Mouse (Mus musculus): ENCODE measurements around the gene Ciao2b. TPM values are rescaled to one million over a fixed set of nuclear protein-coding genes. Genes with fewer than 3 reads are reported as not detected.

Ciao2b gene
- polyA plus RNA-seq, 1 experiment from 2014 or later, result 88.3 TPM

DNA sequence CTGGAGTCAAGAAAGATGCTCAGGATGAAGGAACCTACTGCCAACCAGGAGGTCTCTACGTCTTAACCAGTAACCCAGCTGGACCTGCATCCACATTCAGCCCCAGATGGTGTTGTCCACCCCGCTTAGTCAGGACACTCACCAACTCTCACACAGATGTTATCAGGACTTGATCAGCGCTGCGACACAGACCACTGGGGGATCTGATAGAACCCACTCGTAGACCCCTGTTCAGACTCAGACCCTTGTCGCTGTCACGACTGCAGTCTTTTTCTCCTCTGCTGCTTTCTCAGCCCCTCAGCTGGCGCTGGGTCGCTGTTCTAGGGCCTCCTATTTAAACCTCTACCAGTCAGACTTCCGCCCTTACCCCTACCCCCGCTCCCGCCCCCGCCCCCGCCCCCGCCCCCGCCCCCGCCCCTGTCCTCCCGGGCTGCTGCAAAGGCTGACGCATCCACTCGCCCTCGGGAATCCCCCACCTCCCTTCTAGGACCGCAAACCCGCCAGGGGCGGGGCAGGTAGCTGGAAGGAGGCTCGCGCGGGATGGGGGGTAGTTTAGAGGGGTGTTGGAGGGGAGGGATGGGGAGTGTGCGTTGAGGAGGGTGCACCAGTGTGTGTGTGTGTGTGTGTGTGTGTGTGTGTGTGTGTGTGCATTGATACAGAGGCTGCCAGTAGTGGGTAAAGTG is 10.6 kb downstream of the Ciao2b start, which contains the start of gene Rrad:
Gene Rrad, minus strand, starts transcription at position 347 of the 683 bp plus-strand sequence.
- TF ChIP-seq CTCF (IDR thresholded peaks at IDR 0.05; ENCODE audit: low read depth), result no peak
- peak; percentile 71 for ATAC-seq (ENCODE audit: insufficient read depth)
- H3K27ac ChIP-seq (ENCODE audit: low read depth), result peak within 1 kb of the TSS; percentile 63; the same call in 1 of the 2 replicates
- WGBS, result 1% methylated on average over 26 of the region's 28 CpGs
- H3K27me3 ChIP-seq (ENCODE audit: insufficient read depth, low read length), result peaks cover 12% of the 10 kb centered on the region; the same call in 1 of the 2 replicates
- H3K9ac ChIP-seq, result peak within 1 kb of the TSS; percentile 49
- H3K4me3 ChIP-seq (ENCODE audit: low read depth, low read length), result peak within 1 kb of the TSS; percentile 39
- H3K4me1 ChIP-seq (ENCODE audit: insufficient read depth), result peaks cover 14% of the 10 kb centered on the region
- DNase-seq, result peak; percentile 70
- no peaks in the 10 kb centered on the region for H3K9me3 ChIP-seq (ENCODE audit: low read depth, low read length)
- H3K4me2 ChIP-seq, result peak within 1 kb of the TSS; percentile 68
- H3K36me3 ChIP-seq (ENCODE audit: insufficient read depth), result 0 out of 2 replicates have a peak, but pooled peaks cover 3% of the 10 kb centered on the region

DNA sequence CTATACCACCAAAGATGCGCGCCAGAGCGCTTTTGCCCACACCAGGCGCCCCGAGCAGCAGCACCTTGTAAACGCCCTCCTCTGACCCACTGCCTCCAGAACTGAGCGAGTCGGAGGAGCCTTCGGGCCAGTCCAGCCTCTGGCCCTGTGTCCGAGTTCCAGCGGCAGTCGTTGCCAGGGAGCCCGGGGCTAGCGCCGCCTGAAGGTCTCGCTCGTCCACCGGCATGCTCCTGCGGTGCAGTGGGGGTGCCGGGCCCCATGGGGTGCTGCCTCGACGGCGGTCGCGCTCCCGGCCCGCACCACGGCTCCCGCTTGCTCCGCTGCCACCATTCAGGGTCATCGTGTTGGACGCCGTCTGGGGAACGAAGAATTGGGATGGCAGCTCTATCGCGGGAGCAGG is 11.2 kb downstream of the Ciao2b start:
- Histone ChIP-seq H3K4me3 (ENCODE audit: low read depth, low read length) (peak overlapping the region; percentile 39), H3K4me2 (peak overlapping the region; percentile 68), H3K9ac (peak overlapping the region; percentile 49), H3K27me3 (ENCODE audit: insufficient read depth, low read length) (peaks cover 12% of the 10 kb centered on the region; the same call in 1 of the 2 replicates), H3K4me1 (ENCODE audit: insufficient read depth) (peaks cover 14% of the 10 kb centered on the region), H3K9me3 (ENCODE audit: low read depth, low read length) (no peaks in the 10 kb centered on the region), H3K36me3 (ENCODE audit: insufficient read depth) (no peaks in the 10 kb centered on the region), H3K27ac (ENCODE audit: low read depth) (peak overlapping the region; percentile 42; the same call in 1 of the 2 replicates)
- no peak for DNase-seq
- no peak for TF ChIP-seq CTCF (IDR thresholded peaks at IDR 0.05; ENCODE audit: low read depth)
- peak; percentile 28; the same call in 1 of the 2 replicates for ATAC-seq (ENCODE audit: insufficient read depth)
- under 1% methylated on average over 36 of the region's 36 CpGs for WGBS

DNA sequence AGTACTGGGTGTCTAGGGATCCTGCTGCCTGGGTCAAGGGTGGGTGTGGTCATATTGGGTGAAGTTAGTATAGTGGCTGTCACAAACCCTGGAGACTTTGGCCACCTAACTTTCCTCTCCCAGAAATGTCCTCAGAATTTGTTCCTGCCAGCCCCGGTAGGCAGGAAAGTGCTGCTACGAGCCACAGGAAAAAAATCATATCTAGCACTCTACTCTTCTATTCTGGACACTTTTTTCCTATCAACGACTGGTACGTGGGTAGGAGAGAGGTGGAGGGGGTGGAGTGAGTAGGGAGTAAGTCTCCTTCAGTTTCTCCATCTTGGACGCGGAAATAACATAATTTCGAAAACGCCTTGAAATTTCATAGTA is 11.7 kb downstream of the Ciao2b start:
- Histone ChIP-seq H3K4me3 (ENCODE audit: low read depth, low read length) (peak overlapping the region; percentile 39), H3K36me3 (ENCODE audit: insufficient read depth) (no peaks in the 10 kb centered on the region), H3K9me3 (ENCODE audit: low read depth, low read length) (no peaks in the 10 kb centered on the region), H3K27me3 (ENCODE audit: insufficient read depth, low read length) (peaks cover 12% of the 10 kb centered on the region; the same call in 1 of the 2 replicates), H3K27ac (ENCODE audit: low read depth) (no peak overlapping the region; the same call in 1 of the 2 replicates), H3K4me1 (ENCODE audit: insufficient read depth) (peaks cover 14% of the 10 kb centered on the region), H3K9ac (peak overlapping the region; percentile 49), H3K4me2 (peak overlapping the region; percentile 68)
- no peak for TF ChIP-seq CTCF (IDR thresholded peaks at IDR 0.05; ENCODE audit: low read depth)
- no peak for DNase-seq
- 29% methylated on average over 8 of the region's 8 CpGs for WGBS
- ATAC-seq (ENCODE audit: insufficient read depth), result no peak

DNA sequence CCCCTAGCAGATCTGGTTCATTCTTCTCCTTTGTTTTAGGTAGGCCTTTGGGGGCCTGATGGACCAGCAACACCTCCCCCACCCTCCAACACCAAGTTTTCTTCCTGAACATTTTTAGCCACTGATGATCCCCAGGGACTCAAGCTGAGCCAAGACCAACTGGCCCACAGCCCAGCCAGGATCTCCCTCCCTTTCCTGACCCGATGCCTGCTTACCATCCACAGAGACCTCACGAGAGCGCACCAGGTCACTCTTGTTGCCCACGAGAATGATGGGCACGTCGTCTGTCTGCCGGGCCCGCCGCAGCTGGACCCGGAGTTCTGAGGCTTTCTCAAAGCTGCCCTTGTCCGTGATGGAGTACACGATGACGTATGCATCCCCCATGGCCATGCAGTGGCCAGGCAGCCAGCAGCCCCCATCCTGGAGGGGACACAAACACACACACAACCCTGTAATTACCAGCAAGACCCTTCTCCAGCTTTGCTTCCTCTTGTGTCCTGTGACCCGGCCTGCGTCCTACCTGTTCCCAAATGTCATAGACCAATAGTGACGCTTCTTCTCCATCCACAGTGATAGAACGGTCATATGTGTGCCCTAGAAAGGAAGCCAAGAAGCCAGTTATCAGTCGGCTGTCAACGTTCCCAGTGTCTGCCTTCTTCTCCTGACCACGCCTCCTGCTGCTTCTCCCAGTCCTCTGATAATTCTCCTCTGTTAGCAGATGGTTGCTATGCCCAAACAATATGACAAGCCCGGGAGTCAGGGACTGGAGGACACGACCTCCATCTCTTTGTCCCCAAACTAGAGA is 12.3 kb downstream of the Ciao2b start:
- peak overlapping the region; percentile 39 for H3K4me3 ChIP-seq (ENCODE audit: low read depth, low read length)

DNA sequence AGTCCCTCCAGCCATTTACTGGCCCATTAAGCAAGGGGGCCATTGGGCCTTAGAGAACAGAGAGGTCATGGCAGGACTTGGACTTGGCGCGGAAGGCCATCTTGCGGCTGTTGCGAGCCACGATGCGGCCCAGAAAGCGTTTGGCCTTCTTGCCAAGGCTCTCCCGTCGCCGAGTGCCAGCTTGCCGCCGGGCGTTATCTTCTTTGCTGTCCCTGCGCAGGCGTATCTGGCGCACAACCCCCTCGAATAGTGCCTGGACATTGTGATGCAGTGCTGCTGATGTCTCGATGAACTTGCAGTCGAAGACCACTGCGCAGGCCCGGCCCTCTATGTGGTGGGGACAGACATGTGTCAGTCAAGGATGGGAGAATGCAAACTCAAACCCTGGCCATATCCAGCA is 13.4 kb downstream of the Ciao2b start:
- Histone ChIP-seq H3K27ac (ENCODE audit: low read depth) (no peak overlapping the region), H3K4me1 (ENCODE audit: insufficient read depth) (peaks cover 14% of the 10 kb centered on the region), H3K27me3 (ENCODE audit: insufficient read depth, low read length) (peaks cover 12% of the 10 kb centered on the region; the same call in 1 of the 2 replicates), H3K36me3 (ENCODE audit: insufficient read depth) (no peaks in the 10 kb centered on the region), H3K4me2 (no peak overlapping the region), H3K9ac (no peak overlapping the region), H3K4me3 (ENCODE audit: low read depth, low read length) (no peak overlapping the region), H3K9me3 (ENCODE audit: low read depth, low read length) (no peaks in the 10 kb centered on the region)
- DNase-seq (no peak), ATAC-seq (ENCODE audit: insufficient read depth) (no peak)
- WGBS, result 92% methylated on average over 21 of the region's 21 CpGs
- no peak for TF ChIP-seq CTCF (IDR thresholded peaks at IDR 0.05; ENCODE audit: low read depth)

More for the DNA sequence above, 12.3 kb downstream of the Ciao2b start:
- peak; percentile 26 for DNase-seq
- Histone ChIP-seq H3K9me3 (ENCODE audit: low read depth, low read length) (no peaks in the 10 kb centered on the region), H3K27me3 (ENCODE audit: insufficient read depth, low read length) (peaks cover 12% of the 10 kb centered on the region; the same call in 1 of the 2 replicates), H3K9ac (no peak overlapping the region; the same call in 1 of the 2 replicates), H3K36me3 (ENCODE audit: insufficient read depth) (no peaks in the 10 kb centered on the region), H3K27ac (ENCODE audit: low read depth) (no peak overlapping the region; the same call in 1 of the 2 replicates), H3K4me1 (ENCODE audit: insufficient read depth) (peaks cover 14% of the 10 kb centered on the region), H3K4me2 (peak overlapping the region; percentile 68; the same call in 1 of the 2 replicates)
- 64% methylated on average over 22 of the region's 22 CpGs for WGBS
- ATAC-seq (ENCODE audit: insufficient read depth), result no peak
- TF ChIP-seq CTCF (IDR thresholded peaks at IDR 0.05; ENCODE audit: low read depth), result no peak

DNA sequence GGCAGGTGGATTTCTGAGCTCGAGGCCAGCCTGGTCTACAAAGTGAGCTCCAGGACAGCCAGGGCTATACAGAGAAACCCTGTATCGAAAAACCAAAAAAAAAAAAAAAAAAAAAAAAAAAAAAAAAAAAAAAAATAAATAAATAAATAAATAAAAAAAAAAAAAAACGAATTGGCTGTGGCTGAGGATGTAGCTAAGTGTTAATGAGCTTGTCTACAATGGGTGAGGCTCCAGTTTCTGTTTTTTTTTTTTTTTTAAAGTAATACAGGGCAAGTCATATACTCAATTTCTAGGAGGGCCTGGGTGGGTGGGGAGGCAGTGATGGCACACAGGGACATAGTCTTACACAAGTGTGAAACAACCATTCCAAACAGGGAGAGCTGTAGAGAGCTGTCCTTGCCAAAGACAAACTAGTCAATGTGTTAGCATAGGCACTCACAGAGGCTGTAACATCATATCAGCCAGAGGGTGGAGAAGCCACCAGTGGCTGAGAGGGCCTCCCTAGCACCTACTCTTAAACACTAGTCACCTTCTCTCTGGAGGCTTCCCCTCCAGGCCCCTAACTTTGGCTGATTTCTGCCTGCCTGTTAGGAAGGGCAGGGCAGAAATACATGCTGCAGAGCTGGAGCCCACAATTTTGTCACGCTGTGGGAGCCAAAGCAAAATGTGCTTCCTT is 14.6 kb downstream of the Ciao2b start:
- Histone ChIP-seq H3K27me3 (ENCODE audit: insufficient read depth, low read length) (peaks cover 12% of the 10 kb centered on the region; the same call in 1 of the 2 replicates), H3K4me3 (ENCODE audit: low read depth, low read length) (no peak overlapping the region), H3K36me3 (ENCODE audit: insufficient read depth) (no peaks in the 10 kb centered on the region), H3K9me3 (ENCODE audit: low read depth, low read length) (no peaks in the 10 kb centered on the region), H3K4me2 (no peak overlapping the region), H3K9ac (no peak overlapping the region), H3K27ac (ENCODE audit: low read depth) (no peak overlapping the region), H3K4me1 (ENCODE audit: insufficient read depth) (peaks cover 13% of the 10 kb centered on the region)
- TF ChIP-seq CTCF (IDR thresholded peaks at IDR 0.05; ENCODE audit: low read depth), result no peak
- DNase-seq (no peak), ATAC-seq (ENCODE audit: insufficient read depth) (no peak)
- WGBS, result 65% methylated on average over 4 of the region's 4 CpGs
